Mouse (Mus musculus): Measurements from ENCODE around the gene Efl1.

Gene Efl1

DNA sequence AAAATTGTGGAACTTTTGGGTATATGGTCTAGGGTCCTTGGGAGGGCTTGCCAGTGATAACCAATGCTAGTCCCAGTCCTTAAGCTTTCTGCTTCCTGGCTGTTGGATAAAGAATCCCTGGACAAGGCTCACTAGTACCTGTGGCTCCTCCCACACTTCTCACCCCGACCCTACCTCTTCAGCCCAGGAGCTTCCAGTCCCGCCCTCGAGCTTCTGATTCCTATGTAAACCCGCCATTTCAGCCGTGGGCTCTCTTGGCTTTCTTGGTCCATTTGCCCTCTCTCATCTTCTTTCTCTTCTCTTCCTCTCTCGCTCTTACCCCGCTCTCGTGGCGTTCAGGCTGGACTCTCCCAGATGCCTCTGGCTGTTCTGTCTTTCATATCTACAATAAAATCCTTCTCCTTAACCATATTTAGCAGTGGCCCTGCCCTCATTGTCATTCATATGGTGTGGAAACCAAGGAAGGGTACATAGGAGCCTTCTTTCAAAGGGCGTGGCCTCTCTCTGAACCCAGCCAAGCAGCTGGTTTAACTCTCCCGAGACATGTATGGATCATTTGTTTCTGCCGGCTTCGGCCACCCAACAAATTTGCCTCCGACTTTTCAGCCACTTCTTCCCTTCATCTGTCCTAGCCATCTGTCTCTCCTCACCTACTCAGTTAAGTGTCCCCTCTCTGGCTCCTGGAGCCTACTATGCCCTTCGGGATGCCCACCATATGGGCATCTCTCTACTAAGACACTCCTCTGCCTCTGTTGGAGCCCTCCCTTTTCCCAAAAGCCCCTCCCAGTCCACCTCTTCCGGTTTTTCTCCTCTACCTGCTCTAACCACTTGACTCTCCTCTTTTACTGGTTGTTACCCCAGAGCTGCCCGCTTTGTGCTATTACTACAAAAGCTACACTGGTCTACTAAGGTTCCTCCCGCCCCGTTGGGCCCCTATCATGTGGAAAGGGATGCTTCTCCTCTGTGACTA is 164.1 kb downstream of the Efl1 start:
- DNase-seq (ENCODE audit: low spot score in 2 of 2) = no peak

DNA sequence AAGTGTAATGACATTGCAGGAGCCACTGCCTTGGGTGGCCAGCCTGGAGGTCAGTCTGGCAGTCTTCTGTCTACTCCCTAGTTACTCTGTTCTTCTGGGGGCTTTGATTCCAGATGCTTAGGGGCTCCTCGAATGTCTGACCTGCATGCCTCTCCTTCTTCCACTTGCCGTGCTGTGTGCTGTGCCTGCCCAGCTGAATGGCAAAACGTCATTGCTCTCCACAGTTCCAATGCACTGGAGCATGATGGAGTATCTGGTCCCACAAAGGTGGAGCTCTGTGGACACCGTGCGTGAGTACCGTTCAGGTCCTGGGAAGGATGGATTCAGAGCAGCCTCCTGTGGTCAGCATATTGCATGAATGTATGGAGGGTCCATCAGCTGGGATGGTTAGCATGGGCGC is 171.1 kb downstream of the Efl1 start:
- no peak for DNase-seq (ENCODE audit: low spot score in 2 of 2)

DNA sequence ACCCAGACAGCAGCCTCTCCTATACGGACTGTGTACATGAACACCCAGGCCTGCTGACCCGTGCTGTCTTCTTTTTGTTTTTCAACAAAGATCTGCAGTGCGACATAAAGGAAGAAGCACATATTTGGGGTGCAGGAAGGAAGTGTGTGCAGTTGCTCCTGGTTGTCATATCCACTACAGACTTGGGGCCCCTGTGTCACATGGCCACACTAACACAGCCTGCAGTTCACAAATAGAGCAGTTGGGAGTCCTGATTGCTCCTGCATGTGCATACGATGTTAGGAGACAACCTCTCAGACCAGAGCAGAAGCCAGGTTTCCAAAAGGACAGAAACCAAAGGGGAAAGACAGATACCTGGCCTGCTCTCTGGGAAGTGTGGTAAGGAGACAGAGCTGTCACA is 172.2 kb downstream of the Efl1 start:
- no peak for DNase-seq (ENCODE audit: low spot score in 2 of 2)

DNA sequence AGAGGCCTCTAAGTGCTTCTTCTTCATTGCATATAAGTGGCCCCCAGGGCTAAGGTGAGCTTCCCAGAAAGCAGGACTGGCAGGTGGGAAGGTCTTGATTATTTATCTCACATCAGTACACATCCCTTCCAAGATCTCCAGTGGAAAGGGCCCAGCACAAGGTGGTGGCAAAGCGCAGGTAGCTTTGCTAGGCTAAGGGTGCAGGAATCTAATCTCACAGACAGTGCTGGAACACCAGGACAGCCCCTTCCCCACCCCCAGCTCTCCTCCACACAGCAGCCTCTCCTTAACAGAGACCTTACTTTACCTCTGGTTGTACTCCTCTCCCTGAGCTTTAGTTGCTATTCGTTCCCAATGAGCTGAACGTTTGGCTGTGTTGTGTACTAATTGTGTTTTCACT is 173.1 kb downstream of the Efl1 start:
- DNase-seq (ENCODE audit: low spot score in 2 of 2) = no peak

DNA sequence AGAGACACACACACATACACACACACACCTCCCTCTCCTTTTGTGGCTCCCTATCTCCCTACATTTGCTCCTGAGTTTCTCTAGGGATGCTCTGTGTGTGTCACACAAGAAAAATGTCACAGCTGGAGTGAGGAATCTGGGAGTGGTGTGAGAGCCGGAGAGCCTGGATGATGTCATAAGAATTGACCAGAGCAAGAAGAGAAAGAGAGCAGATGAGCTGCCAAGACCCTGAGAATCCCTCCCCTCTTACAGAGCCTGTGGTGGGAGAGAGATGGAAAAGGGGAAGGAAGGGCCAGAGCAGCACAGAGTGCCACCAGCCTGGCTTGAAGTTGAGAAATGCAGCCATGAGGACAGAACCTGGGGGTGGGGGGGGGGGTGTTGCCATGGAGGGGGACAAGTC is 174.1 kb downstream of the Efl1 start:
- no peak for DNase-seq (ENCODE audit: low spot score in 2 of 2)
